Mouse (Mus musculus) intestine, embryonic 14.5 days (tissue): ENCODE measurements at regions not wholly inside any gene's neighbourhood (a gene's known extent, or its start where the extent isn't known, plus 50 kb on each side); places are given as distances from the start of the nearest gene placed in this dataset.

Experiments used
- ATAC-seq: fragments of 200-750 bp; cut with Nextera tagmentation; replicated peaks from 2 replicates; pipeline ENCODE4 v1.8.0; 2017; ENCODE audit warnings: low read depth, moderate number of reproducible peaks, moderate TSS enrichment, moderate library complexity; ENCODE audit not compliant: low FRiP score, low TSS enrichment
- DNase-seq: peaks from one replicate; pipeline ENCODE4 v3.0.0-alpha.2; 2018; ENCODE audit warnings: low spot score
- H3K27ac ChIP-seq: fragments of 300-500 bp; sonication (generic); 2 replicates; pipeline ENCODE4 v1.5.1; 2014; ENCODE audit warnings: low read depth, mild to moderate bottlenecking, control low read depth
- H3K27me3 ChIP-seq: fragments of 300-500 bp; sonication (generic); replicated peaks from 2 replicates; pipeline ENCODE4 v1.6.1; 2014; ENCODE audit warnings: low read length, control low read depth; ENCODE audit not compliant: control insufficient read depth, insufficient read depth
- H3K36me3 ChIP-seq: fragments of 300-500 bp; sonication (generic); 2 replicates; pipeline ENCODE4 v1.6.1; 2014; ENCODE audit warnings: low read length, control low read depth; ENCODE audit not compliant: control insufficient read depth, insufficient read depth
- H3K4me1 ChIP-seq: fragments of 300-500 bp; sonication (generic); replicated peaks from 2 replicates; pipeline ENCODE4 v1.6.1; 2014; ENCODE audit warnings: low read length, control low read depth, mixed read lengths; ENCODE audit not compliant: control insufficient read depth, insufficient read depth
- H3K4me2 ChIP-seq: fragments of 300-500 bp; sonication (generic); 2 replicates; pipeline ENCODE4 v1.6.1; 2014; ENCODE audit warnings: low read length
- H3K4me3 ChIP-seq: fragments of 300-500 bp; sonication (generic); 2 replicates; pipeline ENCODE4 v1.5.1; 2014; ENCODE audit warnings: low read depth, low read length, control low read depth, mixed read lengths
- H3K9ac ChIP-seq: fragments of 300-500 bp; sonication (generic); 2 replicates; pipeline ENCODE4 v1.6.1; 2014; ENCODE audit warnings: mild to moderate bottlenecking, low read length
- H3K9me3 ChIP-seq: fragments of 300-500 bp; sonication (generic); 2 replicates; pipeline ENCODE4 v1.6.1; 2016; ENCODE audit warnings: low read length, control low read depth; ENCODE audit not compliant: control insufficient read depth
- WGBS: fragments of 180-500 bp; shearing (Covaris S2); extraction: QIAGEN DNeasy Blood & Tissue Kit; methylation state at CpG from one replicate; pipeline ENCODE4 v1.1.7; 2014; 5-methylcytosine and 5-hydroxymethylcytosine counted together

DNA sequence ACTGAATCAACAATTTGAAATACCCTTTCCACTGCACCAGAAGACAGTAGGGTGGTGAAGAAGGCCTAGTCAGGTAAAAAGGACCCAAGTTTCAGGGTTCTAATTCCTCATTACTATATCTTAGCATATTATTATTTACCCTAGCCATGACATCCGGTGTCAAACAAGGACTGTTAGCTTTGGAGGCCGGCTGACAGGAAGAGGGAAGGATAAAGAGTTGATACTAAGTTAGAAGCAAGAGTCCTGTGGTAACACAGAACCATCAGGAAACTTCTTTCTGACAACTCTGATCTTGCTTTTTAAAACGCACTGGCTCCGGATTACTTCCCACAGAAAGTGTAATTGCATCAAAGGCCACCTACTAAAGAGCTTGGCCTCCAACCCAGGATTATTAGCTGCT, 230.6 kb upstream of the Adgrl2 start:
- 72% methylated on average over 4 of the region's 4 CpGs for WGBS
- no peak overlapping the region for H3K9ac ChIP-seq
- no peak for ATAC-seq

GRCm38 (mm10) chr3:149220304-149220951, 230.1 kb upstream of the Adgrl2 start:
- Histone ChIP-seq H3K4me2 (no peak overlapping the region), H3K4me3 (no peak overlapping the region), H3K27ac (no peak overlapping the region), H3K27me3 (no peaks in the 10 kb centered on the region), H3K9me3 (no peaks in the 10 kb centered on the region), H3K36me3 (no peaks in the 10 kb centered on the region), H3K4me1 (peaks cover 20% of the 10 kb centered on the region), H3K9ac (no peak overlapping the region)
- no peak for ATAC-seq
- DNase-seq: no peak
- WGBS: 68% methylated on average over 8 of the region's 8 CpGs

More for the DNA sequence above, 230.6 kb upstream of the Adgrl2 start:
- Histone ChIP-seq H3K4me2 (no peak overlapping the region), H3K36me3 (no peaks in the 10 kb centered on the region), H3K27ac (no peak overlapping the region), H3K4me1 (peaks cover 20% of the 10 kb centered on the region), H3K9me3 (no peaks in the 10 kb centered on the region), H3K27me3 (no peaks in the 10 kb centered on the region), H3K4me3 (no peak overlapping the region)
- DNase-seq: peak; percentile 9

DNA sequence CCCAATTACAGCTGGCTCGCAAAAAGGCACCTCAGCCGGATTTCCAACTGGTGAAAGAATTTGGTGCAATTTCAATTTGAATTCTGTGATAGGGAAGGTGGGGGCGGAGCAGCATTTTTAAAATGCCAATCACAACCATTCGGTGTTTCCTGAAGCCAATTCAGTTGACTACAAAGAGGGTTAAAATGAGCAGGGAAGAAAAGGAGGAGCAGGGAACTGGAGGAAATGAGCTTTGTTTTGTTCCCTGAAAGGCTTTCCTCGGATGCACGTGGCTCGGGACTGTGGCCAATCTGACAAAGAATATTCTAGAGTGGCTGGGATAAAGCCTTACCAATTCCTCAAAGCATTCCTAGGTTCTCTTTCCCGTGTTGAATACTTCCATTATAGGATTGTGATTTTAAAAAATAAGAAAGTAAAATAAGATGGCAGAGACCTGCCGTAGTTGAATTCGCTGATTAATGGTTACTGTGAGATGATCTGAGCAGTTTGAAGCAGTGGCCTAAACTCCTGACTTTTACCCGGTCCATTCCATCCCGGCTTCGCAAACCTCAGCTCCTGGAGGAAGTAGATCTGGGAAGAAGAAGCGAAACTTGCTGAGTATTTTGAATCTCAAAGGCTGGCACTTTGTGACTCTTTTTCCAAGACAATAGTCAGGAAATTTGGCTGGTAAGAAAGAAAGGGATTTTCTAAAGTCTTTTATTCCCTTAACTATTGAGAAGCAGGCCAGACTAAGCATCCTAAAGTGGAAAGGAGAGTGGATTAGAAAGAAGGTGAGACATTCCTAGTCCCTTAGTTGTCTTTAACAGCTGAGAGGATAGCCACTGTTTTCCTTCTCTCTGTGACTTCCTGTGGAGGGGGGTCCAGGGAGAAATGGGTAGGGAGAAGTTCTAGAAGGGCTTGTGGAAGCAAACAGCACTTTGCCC, 229.3 kb upstream of the Adgrl2 start:
- Histone ChIP-seq H3K9me3 (no peaks in the 10 kb centered on the region), H3K9ac (no peak overlapping the region), H3K4me2 (no peak overlapping the region), H3K36me3 (no peaks in the 10 kb centered on the region), H3K4me3 (no peak overlapping the region), H3K27me3 (no peaks in the 10 kb centered on the region), H3K4me1 (peaks cover 20% of the 10 kb centered on the region), H3K27ac (no peak overlapping the region)
- 62% methylated on average over 14 of the region's 14 CpGs for WGBS
- DNase-seq: peak; percentile 49
- no peak for ATAC-seq

- no peak overlapping the region for H3K4me2 ChIP-seq
- no peak overlapping the region for H3K4me3 ChIP-seq
- no peaks in the 10 kb centered on the region for H3K9me3 ChIP-seq
- 88% methylated on average over 9 of the region's 9 CpGs for WGBS
- ATAC-seq (no peak), DNase-seq (no peak)
- H3K4me1 ChIP-seq: peaks cover 20% of the 10 kb centered on the region
- H3K27me3 ChIP-seq: no peaks in the 10 kb centered on the region
- no peak overlapping the region for H3K27ac ChIP-seq
- H3K36me3 ChIP-seq: no peaks in the 10 kb centered on the region
- no peak overlapping the region for H3K9ac ChIP-seq
Observed at GRCm38 (mm10) chr3:149217916-149218803, 227.8 kb upstream of the Adgrl2 start.

DNA sequence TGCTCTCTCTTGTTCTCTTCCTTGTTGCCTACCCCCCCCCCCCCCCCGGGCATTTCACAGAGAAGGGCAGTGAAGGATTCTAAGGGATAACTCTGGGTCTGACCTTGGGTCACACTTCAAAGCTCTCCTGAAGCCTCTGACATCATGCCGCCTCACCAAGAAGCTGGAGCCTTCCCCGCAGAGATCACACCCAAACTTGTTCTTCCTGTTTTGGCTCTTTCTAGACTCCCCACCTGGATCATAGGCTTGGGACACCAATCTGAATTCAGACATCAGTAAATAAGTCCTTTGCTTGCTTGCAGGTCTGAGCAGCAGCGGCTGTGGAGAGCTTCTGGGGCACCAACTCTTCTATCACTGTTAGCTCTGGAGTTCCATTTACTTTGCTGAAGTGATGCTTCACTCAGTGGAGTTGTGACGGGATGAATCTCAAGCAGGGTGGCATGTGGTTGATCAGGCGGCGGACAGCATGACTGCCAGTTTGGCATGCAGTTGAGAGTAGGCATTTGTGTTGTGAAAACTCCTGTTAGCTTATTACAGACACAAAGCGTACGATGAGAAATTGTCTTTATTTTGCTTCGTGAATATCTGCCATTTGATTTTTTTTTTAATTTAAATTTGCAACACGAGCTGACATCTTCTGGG, 226.5 kb upstream of the Adgrl2 start:
- H3K9ac ChIP-seq: no peak overlapping the region
- ATAC-seq (peak; percentile 65), DNase-seq (no peak)
- H3K4me1 ChIP-seq: peaks cover 20% of the 10 kb centered on the region
- no peaks in the 10 kb centered on the region for H3K9me3 ChIP-seq
- no peaks in the 10 kb centered on the region for H3K36me3 ChIP-seq
- no peak overlapping the region for H3K4me3 ChIP-seq
- WGBS: 76% methylated on average over 10 of the region's 11 CpGs
- no peak overlapping the region for H3K4me2 ChIP-seq
- H3K27me3 ChIP-seq: no peaks in the 10 kb centered on the region
- no peak overlapping the region for H3K27ac ChIP-seq

DNA sequence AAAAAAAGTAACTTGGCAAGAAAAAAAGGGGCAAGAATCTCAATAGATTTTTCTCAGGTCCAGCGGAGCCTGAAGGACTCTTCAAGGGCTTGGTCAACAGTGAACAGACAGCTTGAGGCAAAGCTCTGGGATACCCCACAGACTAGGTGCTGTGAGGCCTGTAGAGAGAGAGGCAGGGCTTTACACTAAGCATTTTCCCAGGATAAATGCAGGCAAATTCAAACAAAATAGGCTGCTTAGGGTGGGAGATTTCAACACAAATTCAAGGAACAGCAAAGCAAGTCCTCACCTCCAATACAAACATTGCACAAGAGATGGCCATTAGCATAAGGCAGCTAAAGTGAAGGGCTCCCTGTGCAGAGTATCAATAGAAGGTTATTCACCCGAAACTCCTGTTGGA, 225.3 kb upstream of the Adgrl2 start:
- Histone ChIP-seq H3K9me3 (no peaks in the 10 kb centered on the region), H3K4me2 (no peak overlapping the region), H3K27ac (no peak overlapping the region), H3K36me3 (no peaks in the 10 kb centered on the region), H3K9ac (no peak overlapping the region), H3K4me1 (peaks cover 16% of the 10 kb centered on the region), H3K27me3 (no peaks in the 10 kb centered on the region), H3K4me3 (no peak overlapping the region)
- no peak for DNase-seq
- ATAC-seq: no peak
- 80% methylated on average over 2 of the region's 2 CpGs for WGBS

GRCm38 (mm10) chr3:149211909-149212308, 221.6 kb upstream of the Adgrl2 start:
- H3K27ac ChIP-seq: no peak overlapping the region
- H3K9ac ChIP-seq: no peak overlapping the region
- H3K27me3 ChIP-seq: no peaks in the 10 kb centered on the region
- H3K4me1 ChIP-seq: no peaks in the 10 kb centered on the region
- ATAC-seq (peak; percentile 56), DNase-seq (no peak)
- no peak overlapping the region for H3K4me3 ChIP-seq
- no peaks in the 10 kb centered on the region for H3K36me3 ChIP-seq
- H3K9me3 ChIP-seq: no peaks in the 10 kb centered on the region
- no peak overlapping the region for H3K4me2 ChIP-seq
- WGBS: 70% methylated on average over 7 of the region's 7 CpGs

DNA sequence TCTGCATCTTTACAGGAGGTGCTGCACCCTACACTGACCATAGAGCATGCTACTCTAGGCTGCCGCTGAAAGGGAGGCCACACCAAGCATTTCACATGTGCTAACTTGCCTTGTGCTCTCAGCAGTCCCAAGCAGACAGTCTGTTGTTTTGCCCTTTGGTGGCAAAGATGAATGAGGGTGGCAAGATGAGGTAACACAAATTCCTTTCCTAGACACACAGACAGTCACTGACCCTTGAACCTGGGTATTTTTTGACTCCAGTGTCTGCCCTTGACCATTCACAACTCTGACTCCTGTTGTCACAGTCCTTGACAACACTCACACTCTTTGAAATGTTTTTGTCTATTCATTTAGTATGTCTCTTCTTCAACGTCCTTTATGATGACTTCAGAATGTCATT, 218.9 kb upstream of the Adgrl2 start:
- WGBS: 90% methylated on average over 2 of the region's 2 CpGs
- no peak for DNase-seq
- Histone ChIP-seq H3K4me2 (no peak overlapping the region), H3K4me3 (no peak overlapping the region), H3K36me3 (no peaks in the 10 kb centered on the region), H3K4me1 (no peaks in the 10 kb centered on the region), H3K9me3 (no peaks in the 10 kb centered on the region), H3K27ac (no peak overlapping the region), H3K27me3 (no peaks in the 10 kb centered on the region), H3K9ac (no peak overlapping the region)
- ATAC-seq: no peak
